Mouse (Mus musculus) embryonic facial prominence, embryonic 13.5 days (tissue): Measurements from ENCODE around the gene Ybx1. TPM values are rescaled to one million over a fixed set of nuclear protein-coding genes. Genes with fewer than 3 reads are reported as not detected.
"Not testable (repeated sequence)": the region's sequence is repeated elsewhere in the genome, so short reads cannot be mapped to it uniquely, and the experiment has no call there.

Source experiments
- ATAC-seq: fragments of 200-750 bp; cut with Nextera tagmentation; 2 replicates; pipeline ENCODE4 v1.8.0; 2017; ENCODE audit warnings: low read depth; ENCODE audit not compliant: insufficient number of reproducible peaks, insufficient read depth, low FRiP score, low TSS enrichment
- H3K27ac ChIP-seq: fragments of 300-500 bp; sonication (generic); 2 replicates; pipeline ENCODE4 v1.5.1; 2015; ENCODE audit warnings: moderate library complexity, mild to moderate bottlenecking, inconsistent platforms
- H3K27me3 ChIP-seq: fragments of 300-500 bp; sonication (generic); 2 replicates; pipeline ENCODE4 v1.6.1; 2015; ENCODE audit warnings: mild to moderate bottlenecking, inconsistent platforms
- H3K36me3 ChIP-seq: fragments of 300-500 bp; sonication (generic); 2 replicates; pipeline ENCODE4 v1.6.1; 2015; ENCODE audit warnings: mild to moderate bottlenecking, inconsistent platforms
- H3K4me1 ChIP-seq: fragments of 300-500 bp; sonication (generic); 2 replicates; pipeline ENCODE4 v1.6.1; 2015; ENCODE audit warnings: inconsistent platforms
- H3K4me2 ChIP-seq: fragments of 300-500 bp; sonication (generic); 2 replicates; pipeline ENCODE4 v1.6.1; 2015; ENCODE audit warnings: moderate library complexity, mild to moderate bottlenecking, inconsistent platforms
- H3K4me3 ChIP-seq: fragments of 300-500 bp; sonication (generic); 2 replicates; pipeline ENCODE4 v1.5.1; 2015; ENCODE audit warnings: mild to moderate bottlenecking, inconsistent platforms
- H3K9ac ChIP-seq: fragments of 300-500 bp; sonication (generic); 2 replicates; pipeline ENCODE4 v1.6.1; 2015; ENCODE audit warnings: mild to moderate bottlenecking, inconsistent platforms
- H3K9me3 ChIP-seq: fragments of 300-500 bp; sonication (generic); 2 replicates; pipeline ENCODE4 v1.6.1; 2016; ENCODE audit warnings: inconsistent platforms
- WGBS: fragments of 180-500 bp; shearing (Covaris S2); methylation state at CpG from one replicate; pipeline ENCODE4 v1.1.7; 2015; ENCODE audit warnings: mixed read lengths; 5-methylcytosine and 5-hydroxymethylcytosine counted together
- polyA plus RNA-seq: library from polyadenylated mRNA; unstranded; fragments of >200 nt; fragmentation: Nextera tagmentation; extraction: Ambion mirVana; gene quantifications from 2 replicates; pipeline ENCODE4 v1.2.1, GENCODE M21; 2015

The Ybx1 gene
- polyA plus RNA-seq, 1 experiment from 2014 or later, result 805 TPM

- Histone ChIP-seq H3K9me3 (no peaks in the 10 kb centered on the region), H3K27ac (no peak overlapping the region), H3K4me3 (no peak overlapping the region), H3K27me3 (no peaks in the 10 kb centered on the region), H3K4me1 (peaks cover 9% of the 10 kb centered on the region), H3K36me3 (no peaks in the 10 kb centered on the region), H3K9ac (no peak overlapping the region), H3K4me2 (no peak overlapping the region)
- ATAC-seq, result no peak
- WGBS, result 57% methylated on average over 2 of the region's 2 CpGs
Observed at GRCm38 (mm10) chr4:119297361-119297760, 3.0 kb upstream of the Ybx1 start.

- H3K9me3 ChIP-seq, result no peaks in the 10 kb centered on the region
- peak overlapping the region; percentile 94 for H3K9ac ChIP-seq
- H3K27ac ChIP-seq, result peak overlapping the region; percentile 93
- ATAC-seq, result no peak
- H3K4me2 ChIP-seq, result peak overlapping the region; percentile 83
- peak overlapping the region; percentile 87 for H3K4me3 ChIP-seq
- H3K27me3 ChIP-seq, result no peaks in the 10 kb centered on the region
- peaks cover 9% of the 10 kb centered on the region for H3K36me3 ChIP-seq
- 10% methylated on average over 6 of the region's 6 CpGs for WGBS
- peaks cover 20% of the 10 kb centered on the region for H3K4me1 ChIP-seq
Observed at GRCm38 (mm10) chr4:119295134-119295453, 690 bp upstream of the Ybx1 start.

GRCm38 (mm10) chr4:119293574-119294258, 688 bp downstream of the Ybx1 start:
- Histone ChIP-seq H3K27ac (peak overlapping the region; percentile 88), H3K9me3 (no peaks in the 10 kb centered on the region), H3K4me3 (peak overlapping the region; percentile 87), H3K27me3 (no peaks in the 10 kb centered on the region), H3K4me2 (peak overlapping the region; percentile 83), H3K4me1 (peaks cover 23% of the 10 kb centered on the region), H3K36me3 (peaks cover 12% of the 10 kb centered on the region), H3K9ac (peak overlapping the region; percentile 94)
- peak; percentile 16; the same call in 1 of the 2 replicates for ATAC-seq
- WGBS, result under 1% methylated on average over 68 of the region's 80 CpGs

- Histone ChIP-seq H3K36me3 (peaks cover 12% of the 10 kb centered on the region), H3K9me3 (no peaks in the 10 kb centered on the region), H3K4me2 (peak overlapping the region; percentile 83), H3K4me1 (peaks cover 23% of the 10 kb centered on the region), H3K9ac (peak overlapping the region; percentile 94), H3K27ac (peak overlapping the region; percentile 39), H3K27me3 (no peaks in the 10 kb centered on the region), H3K4me3 (peak overlapping the region; percentile 87)
- no peak for ATAC-seq
- 2% methylated on average over 24 of the region's 24 CpGs for WGBS
Observed at GRCm38 (mm10) chr4:119292771-119293573, 1.4 kb downstream of the Ybx1 start.

GRCm38 (mm10) chr4:119291921-119292320, 2.5 kb downstream of the Ybx1 start:
- ATAC-seq, result no peak
- peaks cover 23% of the 10 kb centered on the region for H3K4me1 ChIP-seq
- H3K9ac ChIP-seq, result no peak overlapping the region
- peaks cover 16% of the 10 kb centered on the region for H3K36me3 ChIP-seq
- H3K9me3 ChIP-seq, result no peaks in the 10 kb centered on the region
- WGBS, result 83% methylated on average over 1 of the region's 1 CpGs
- peak overlapping the region; percentile 87 for H3K4me3 ChIP-seq
- no peaks in the 10 kb centered on the region for H3K27me3 ChIP-seq
- H3K27ac ChIP-seq, result no peak overlapping the region
- peak overlapping the region; percentile 83 for H3K4me2 ChIP-seq

GRCm38 (mm10) chr4:119285336-119285735, 9.1 kb downstream of the Ybx1 start:
- Histone ChIP-seq H3K4me1 (0 out of 2 replicates have a peak, but pooled peaks cover 3% of the 10 kb centered on the region), H3K4me3 (no peak overlapping the region), H3K27ac (no peak overlapping the region), H3K27me3 (no peaks in the 10 kb centered on the region), H3K9me3 (no peaks in the 10 kb centered on the region), H3K4me2 (no peak overlapping the region), H3K9ac (no peak overlapping the region), H3K36me3 (peaks cover 55% of the 10 kb centered on the region)
- ATAC-seq, result no peak
- WGBS, result 81% methylated on average over 2 of the region's 2 CpGs

- Histone ChIP-seq H3K4me3 (no peak overlapping the region), H3K4me1 (0 out of 2 replicates have a peak, but pooled peaks cover 2% of the 10 kb centered on the region), H3K4me2 (no peak overlapping the region), H3K9ac (no peak overlapping the region), H3K36me3 (peaks cover 60% of the 10 kb centered on the region), H3K27me3 (no peaks in the 10 kb centered on the region), H3K27ac (no peak overlapping the region), H3K9me3 (no peaks in the 10 kb centered on the region)
- 92% methylated on average over 1 of the region's 1 CpGs for WGBS
- ATAC-seq, result no peak
Observed at GRCm38 (mm10) chr4:119284861-119285260, 9.5 kb downstream of the Ybx1 start.

GRCm38 (mm10) chr4:119278784-119279183, 15.6 kb downstream of the Ybx1 start:
- H3K27ac ChIP-seq, H3K4me1 ChIP-seq, H3K27me3 ChIP-seq, H3K4me3 ChIP-seq, H3K4me2 ChIP-seq, H3K9ac ChIP-seq, H3K9me3 ChIP-seq, ATAC-seq: not testable (repeated sequence)
- WGBS, result 92% methylated on average over 15 of the region's 15 CpGs
- peaks cover 94% of the 10 kb centered on the region for H3K36me3 ChIP-seq

- no peak overlapping the region for H3K4me2 ChIP-seq
- no peak overlapping the region for H3K27ac ChIP-seq
- no peak overlapping the region for H3K9ac ChIP-seq
- ATAC-seq, result no peak
- WGBS, result 77% methylated on average over 2 of the region's 2 CpGs
- no peak overlapping the region for H3K4me3 ChIP-seq
- no peaks in the 10 kb centered on the region for H3K4me1 ChIP-seq
- H3K27me3 ChIP-seq, result no peaks in the 10 kb centered on the region
- H3K36me3 ChIP-seq, result peaks cover 95% of the 10 kb centered on the region
- no peaks in the 10 kb centered on the region for H3K9me3 ChIP-seq
Observed at GRCm38 (mm10) chr4:119275726-119276125, 18.7 kb downstream of the Ybx1 start.

- Histone ChIP-seq H3K9me3 (no peaks in the 10 kb centered on the region), H3K4me2 (no peak overlapping the region), H3K9ac (no peak overlapping the region), H3K4me3 (no peak overlapping the region), H3K36me3 (peaks cover 97% of the 10 kb centered on the region), H3K27me3 (no peaks in the 10 kb centered on the region), H3K4me1 (no peaks in the 10 kb centered on the region), H3K27ac (no peak overlapping the region)
- no peak for ATAC-seq
- 80% methylated on average over 2 of the region's 2 CpGs for WGBS
Observed at GRCm38 (mm10) chr4:119275226-119275625, 19.2 kb downstream of the Ybx1 start.

GRCm38 (mm10) chr4:119274627-119275026, 19.8 kb downstream of the Ybx1 start:
- no peak overlapping the region for H3K9ac ChIP-seq
- no peak overlapping the region for H3K4me2 ChIP-seq
- H3K36me3 ChIP-seq, result peaks cover 97% of the 10 kb centered on the region
- H3K4me3 ChIP-seq, result no peak overlapping the region
- no peak for ATAC-seq
- H3K27me3 ChIP-seq, result no peaks in the 10 kb centered on the region
- H3K9me3 ChIP-seq, result no peaks in the 10 kb centered on the region
- no peaks in the 10 kb centered on the region for H3K4me1 ChIP-seq
- WGBS, result 88% methylated on average over 1 of the region's 1 CpGs
- H3K27ac ChIP-seq, result no peak overlapping the region

- 78% methylated on average over 13 of the region's 13 CpGs for WGBS
- peaks cover 31% of the 10 kb centered on the region for H3K36me3 ChIP-seq
- ATAC-seq, result no peak
- H3K27me3 ChIP-seq, result no peaks in the 10 kb centered on the region
- no peaks in the 10 kb centered on the region for H3K9me3 ChIP-seq
- H3K9ac ChIP-seq, result no peak overlapping the region
- H3K4me1 ChIP-seq, result no peaks in the 10 kb centered on the region
- H3K4me3 ChIP-seq, result no peak overlapping the region
- no peak overlapping the region for H3K4me2 ChIP-seq
- no peak overlapping the region for H3K27ac ChIP-seq
Observed at GRCm38 (mm10) chr4:119266606-119267005, 27.8 kb downstream of the Ybx1 start.
